In the genomic region with DNA sequence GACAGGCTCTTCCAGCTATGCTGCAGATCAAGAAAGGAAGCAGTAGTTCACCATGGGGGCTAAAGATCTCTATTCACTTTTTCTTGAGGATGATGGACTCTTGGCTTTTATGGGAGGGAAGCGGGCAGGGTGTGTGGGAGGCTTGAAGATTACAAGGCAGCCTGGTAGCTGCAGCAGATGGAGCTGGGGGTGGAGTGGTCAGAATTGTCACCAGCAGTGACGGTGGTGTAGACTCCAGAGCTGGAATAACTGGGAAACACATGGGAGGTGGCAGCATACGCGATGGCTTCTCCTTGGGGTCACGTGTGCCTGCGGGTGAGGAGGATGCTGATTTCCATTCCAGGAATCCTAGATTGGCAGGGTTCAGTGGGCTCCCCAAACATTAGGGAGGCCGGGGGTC, we compare ENCODE assay signal across 16 mouse cellular contexts. TPM values are rescaled to one million over a fixed set of nuclear protein-coding genes. Genes with fewer than 3 reads are reported as not detected.
DNase-seq lines count a peak whose midpoint lies in the region; TF ChIP-seq lines count a peak whose summit lies in the region.
"Had no signal": no experiment of that assay in that cellular context is flagged by ENCODE, and none has a peak within 500 bp of the region (broad histone marks: within the 10 kb centered on the region; RNA-seq: fewer than 3 reads in every experiment).

No protein-coding gene starts in this region.

- peaks cover 2% of the 10 kb centered on the region; the same call in 1 of the 2 replicates for H3K4me1 ChIP-seq in cortical plate, adult 2 months (ENCODE audit: control insufficient read depth, insufficient read depth, low read length)
- no peaks in the 10 kb centered on the region for H3K4me1 ChIP-seq in lung, adult 2 months (ENCODE audit: control insufficient read depth, insufficient read depth, low read length)
- H3K4me1 ChIP-seq: intestine, embryonic 15.5 days; limb, embryonic 10.5 days; liver, embryonic 13.5 days had no signal

- peak; percentile 93 for DNase-seq in brain, adult 2 months (ENCODE audit: low read depth, low spot score)
- peak; percentile 77 for DNase-seq in layer of hippocampus, adult 9-11 months
- DNase-seq in left cerebral cortex, postnatal 36 days (ENCODE audit: low spot score in 2 of 2) = peak; percentile 86 to 88
- no peak for DNase-seq in lung, adult 2 months
- DNase-seq in urinary bladder, postnatal 10 days (ENCODE audit: low spot score) = no peak
- DNase-seq in urinary bladder, adult 2 months (ENCODE audit: low spot score) = no peak
- DNase-seq: adrenal gland, postnatal 10 days; cerebellum, adult 2 months; liver, embryonic 13.5 days; thymus, adult 18-20 months had no signal

- H3K27ac ChIP-seq in cortical plate, adult 2 months (ENCODE audit: insufficient read depth, low read length) = peak overlapping the region; percentile 72
- H3K27ac ChIP-seq: heart, embryonic 13.5 days; hindbrain, embryonic 10.5 days; intestine, embryonic 15.5 days; limb, embryonic 10.5 days; liver, embryonic 13.5 days; neural tube, embryonic 15.5 days had no signal

- H3K4me3 ChIP-seq in cortical plate, adult 2 months (ENCODE audit: insufficient read depth, low read length) = peak overlapping the region; percentile 98
- no peak overlapping the region for H3K4me3 ChIP-seq in lung, adult 2 months (replicated peaks; ENCODE audit: extremely low read depth, low read depth, low read length)
- H3K4me3 ChIP-seq: heart, embryonic 13.5 days; hindbrain, embryonic 10.5 days; intestine, embryonic 15.5 days; limb, embryonic 10.5 days; liver, embryonic 13.5 days; neural tube, embryonic 15.5 days had no signal

- TF ChIP-seq POLR2A in cortical plate, adult 2 months (IDR thresholded peaks at IDR 0.05; ENCODE audit: extremely low read depth, insufficient read depth, low read length) = peak; percentile 42
- no peak for TF ChIP-seq POLR2A in lung, adult 2 months (IDR thresholded peaks at IDR 0.05; ENCODE audit: borderline replicate concordance, extremely low read depth, low read depth, low read length)

- 89% methylated on average over 7 of the region's 7 CpGs for WGBS in lung, adult 2 months

- intact Hi-C loops in left cerebral cortex, postnatal 36 days (cut with DNase I) = loop anchor here (5.0 kb wide), 2 partner anchors 62 to 82 kb away; no protein-coding TSS in a partner anchor

- no peak for TF ChIP-seq CTCF in cortical plate, adult 2 months (IDR thresholded peaks at IDR 0.05; ENCODE audit: extremely low read depth, insufficient read depth, low read length)
- TF ChIP-seq CTCF in lung, adult 2 months (IDR thresholded peaks at IDR 0.05; ENCODE audit: insufficient read depth, low read length) = no peak

RNA-seq across cellular contexts. Expression of gene Phactr1, which starts 3.8 kb away (rescaled TPM):
- 205 and 206 TPM in 2 replicates for polyA plus RNA-seq in cortical plate, adult 2 months (2012; rRNA removed)
- 100 to 1,000 TPM; 499 to 557 TPM for total RNA-seq in left cerebral cortex, postnatal 36 days (2021)
- 23.9 and 40.7 TPM in 2 replicates for polyA plus RNA-seq in lung, adult 2 months (2012; rRNA removed)
- 5.5 and 7.1 TPM in 2 replicates for polyA plus RNA-seq in urinary bladder, adult 2 months (2012; rRNA removed)

Comparison
In these comparisons a context has a peak if more than half of its experiments do, and no peak if none do; other contexts are left out.
1. DNase-seq: peak in brain, adult 2 months (single experiment), layer of hippocampus, adult 9-11 months (single experiment) and left cerebral cortex, postnatal 36 days (2 of 2); none in lung, adult 2 months (single experiment), urinary bladder, postnatal 10 days (single experiment) and urinary bladder, adult 2 months (single experiment).